Mouse (Mus musculus) MN1 (cell line): Measurements from ENCODE around the gene Nav2.

ENCODE experiments used
- DNase-seq: peaks from one replicate; pipeline ENCODE4 v3.0.0-alpha.2; 2016; ENCODE audit warnings: low spot score

Gene Nav2

GRCm38 (mm10) chr7:48908521-48909341 is at the start of gene Nav2:
Gene Nav2 (plus strand): TSS chr7:48908716.
- DNase-seq, result no peak

DNA sequence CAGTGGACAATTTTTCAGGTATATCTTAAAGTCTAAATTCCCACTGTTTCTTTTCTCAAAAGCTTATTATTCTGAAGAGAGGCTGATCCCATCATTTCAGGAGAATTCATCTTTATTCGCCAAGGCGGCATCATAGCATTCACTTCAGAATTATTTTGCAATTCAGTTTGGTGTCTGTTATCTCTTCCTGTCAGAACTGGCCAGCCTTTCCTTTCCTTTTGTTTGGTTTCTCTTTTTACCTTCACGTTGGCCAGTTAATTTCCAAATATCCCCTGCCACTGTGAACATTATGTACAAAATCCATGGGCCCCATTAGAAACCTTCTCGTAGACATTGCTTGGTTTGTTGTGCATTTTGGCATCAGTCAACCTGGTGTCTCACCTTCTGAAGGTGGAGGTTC is 49.2 kb upstream of the Nav2 start:
- DNase-seq, result no peak

DNA sequence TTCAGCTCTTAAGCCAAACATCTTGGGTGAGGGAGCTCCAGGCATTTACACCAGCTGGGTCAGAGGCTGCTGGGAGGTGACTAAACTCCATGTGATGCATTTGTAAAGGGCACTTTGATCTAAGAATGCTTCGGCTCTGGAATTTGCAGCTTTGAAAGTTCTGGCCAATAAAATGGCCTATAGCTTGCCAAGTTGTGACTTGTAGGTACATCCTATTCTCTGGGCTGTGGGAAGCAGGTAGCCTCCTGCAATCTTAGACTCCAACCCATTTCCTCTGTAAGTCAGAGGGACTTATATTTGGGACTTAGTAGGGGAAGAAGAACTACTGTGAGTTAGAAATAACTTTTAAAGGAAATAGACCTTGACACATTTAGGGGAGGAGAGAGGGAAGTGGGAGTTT is 47.6 kb upstream of the Nav2 start:
- DNase-seq, result no peak

DNA sequence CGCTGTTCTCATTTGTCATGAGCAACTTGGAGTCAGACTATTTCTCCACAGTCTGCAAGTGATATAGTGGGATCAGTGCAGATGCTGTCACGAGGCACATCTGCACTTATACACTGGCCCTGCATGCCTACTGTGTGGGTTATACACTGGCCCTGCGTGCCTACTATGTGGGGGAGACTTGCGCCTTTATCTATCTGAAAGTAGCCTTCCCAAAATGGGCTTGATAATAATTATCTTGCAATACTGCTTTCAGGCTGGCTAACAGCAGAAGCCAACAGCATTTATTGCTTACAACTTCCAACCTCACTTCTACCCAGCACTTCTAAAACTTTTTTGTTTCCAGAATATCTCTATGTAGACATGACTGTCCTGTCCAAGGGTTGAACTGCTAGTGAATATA is 46.7 kb upstream of the Nav2 start:
- DNase-seq, result no peak

DNA sequence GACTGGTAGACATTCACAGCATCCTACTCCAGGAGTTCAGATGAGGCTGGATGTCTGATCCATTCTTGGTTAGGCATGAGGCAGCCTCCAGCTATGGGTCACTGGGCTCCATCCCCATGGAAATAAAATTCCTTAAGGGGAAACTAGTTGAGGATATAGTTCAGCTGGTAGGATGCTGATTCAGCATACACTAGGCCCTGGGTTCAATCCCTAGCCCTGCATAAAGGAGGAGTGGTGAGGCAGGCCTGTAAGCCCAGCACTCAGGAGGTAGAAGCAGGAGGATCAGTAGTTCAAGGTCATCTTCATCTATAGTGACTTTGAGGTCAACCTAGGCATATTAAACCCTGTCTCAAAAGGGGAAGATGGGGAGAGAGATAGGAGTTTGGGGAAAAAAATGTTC is 44.3 kb upstream of the Nav2 start:
- DNase-seq, result no peak

- DNase-seq, result no peak
Observed at GRCm38 (mm10) chr7:48864671-48865458, 43.7 kb upstream of the Nav2 start.

GRCm38 (mm10) chr7:48867576-48867975 is 40.9 kb upstream of the Nav2 start:
- DNase-seq, result no peak

GRCm38 (mm10) chr7:48870144-48870543 is 38.4 kb upstream of the Nav2 start:
- DNase-seq, result no peak

DNA sequence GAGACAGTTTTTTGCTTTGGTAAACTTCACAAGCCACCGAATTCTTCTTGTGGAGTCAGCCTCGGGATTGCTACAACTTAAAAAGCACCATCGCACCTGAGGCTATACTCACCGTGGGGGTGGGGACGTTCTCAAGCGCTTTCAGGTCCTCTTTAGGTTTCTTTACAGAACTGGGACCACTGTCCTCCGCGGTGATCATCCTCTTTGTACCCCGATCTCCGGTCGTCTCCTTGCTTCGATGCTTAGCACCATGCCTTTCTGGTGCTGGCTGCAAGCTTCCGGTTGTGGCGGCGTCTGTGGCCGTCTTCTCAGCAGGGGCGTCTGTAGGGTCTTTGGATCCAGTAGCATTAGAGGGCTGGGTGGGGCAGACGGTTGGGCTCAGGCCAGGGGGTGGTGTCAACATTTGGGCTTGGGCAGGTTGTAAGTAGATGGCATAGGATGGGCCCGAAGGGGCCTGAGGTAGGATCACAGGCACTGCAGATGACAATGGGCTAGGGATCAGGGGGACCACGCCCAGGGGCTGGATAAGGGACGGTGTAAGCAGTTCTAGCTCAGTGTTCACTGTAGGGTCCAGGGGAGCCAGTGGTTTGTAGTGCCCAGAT is 37.8 kb upstream of the Nav2 start:
- no peak for DNase-seq

- DNase-seq, result no peak
Observed at GRCm38 (mm10) chr7:48871292-48871691, 37.2 kb upstream of the Nav2 start.

DNA sequence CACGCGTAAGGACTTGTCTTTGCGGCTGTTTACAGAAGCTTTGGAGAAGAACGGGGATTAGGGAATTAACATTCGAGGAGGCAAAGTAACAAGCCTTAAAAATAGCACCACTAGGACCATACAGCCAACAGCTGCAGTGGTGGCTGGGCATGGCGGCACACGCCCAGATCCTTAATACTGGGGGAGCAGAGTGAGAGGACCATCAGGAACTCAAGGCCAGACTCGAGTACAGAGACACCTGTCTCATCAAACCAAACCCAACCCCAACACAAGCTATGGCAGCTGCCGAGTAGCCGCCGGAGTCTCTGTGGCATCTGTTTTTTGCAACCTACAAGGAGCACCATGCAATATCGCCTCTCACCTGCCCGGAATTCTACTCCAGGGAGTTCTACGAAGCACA is 33.4 kb upstream of the Nav2 start:
- DNase-seq, result no peak

DNA sequence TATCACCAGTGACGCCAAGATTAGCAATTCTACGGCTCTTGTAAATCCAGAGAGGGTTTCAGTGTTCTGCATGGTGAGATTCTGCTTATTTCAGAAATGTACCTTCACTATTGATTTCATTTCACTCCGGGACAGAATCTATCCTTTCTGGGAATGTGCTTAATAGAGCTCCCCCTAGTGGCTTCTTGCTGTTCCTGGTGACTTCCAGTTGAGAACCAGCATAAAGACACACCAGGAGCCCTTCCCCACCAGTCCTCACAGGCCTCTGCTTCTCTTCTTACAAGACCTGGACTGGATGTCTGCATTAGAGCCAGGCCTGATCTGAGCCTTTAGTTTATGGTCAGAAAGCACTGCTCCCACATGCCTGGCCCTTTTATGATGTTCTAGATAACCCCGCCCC is 32.0 kb upstream of the Nav2 start:
- DNase-seq, result peak; percentile 59

- no peak for DNase-seq
Observed at GRCm38 (mm10) chr7:48877786-48878390, 30.6 kb upstream of the Nav2 start.

DNA sequence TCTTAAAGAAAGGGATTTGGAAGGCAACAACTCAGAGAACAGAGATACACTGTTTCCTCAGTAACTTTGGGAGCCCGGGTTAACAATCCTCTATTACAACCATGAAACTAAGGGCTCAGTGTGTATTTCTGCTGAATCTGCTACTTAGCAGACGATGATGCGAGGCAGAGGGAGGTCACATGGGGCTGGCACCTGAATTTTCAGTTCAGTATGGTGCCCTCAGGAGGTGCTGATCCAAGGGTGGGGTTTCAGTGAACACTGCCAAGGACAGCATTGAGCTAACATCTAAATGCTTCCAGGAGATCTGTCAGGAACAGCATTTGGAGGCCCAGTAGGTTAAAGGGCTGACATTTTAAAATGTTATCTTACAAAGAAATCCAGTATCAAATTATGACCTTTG is 28.9 kb upstream of the Nav2 start:
- DNase-seq, result no peak

GRCm38 (mm10) chr7:48880591-48881481 is 27.7 kb upstream of the Nav2 start:
- peak; percentile 95 for DNase-seq

DNA sequence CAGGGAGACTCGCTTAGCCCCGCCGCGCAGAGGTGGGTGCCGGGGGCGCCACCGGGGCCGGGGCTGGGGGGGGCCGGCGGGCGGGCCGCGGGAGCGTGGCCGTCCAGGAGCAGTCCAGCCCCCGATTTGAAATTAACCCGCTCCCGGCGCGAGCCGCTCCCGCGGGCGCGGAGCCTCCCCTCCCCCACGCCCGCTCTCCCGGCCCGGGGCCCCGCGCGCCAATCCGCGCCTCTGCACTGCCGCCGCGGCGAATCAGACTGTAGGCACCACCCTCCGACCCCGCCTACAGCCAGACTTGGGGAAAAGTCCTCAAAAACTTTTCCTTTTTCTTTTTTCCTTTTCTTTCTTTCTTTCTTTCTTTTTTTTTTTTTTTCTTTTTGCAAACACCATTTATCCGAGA is 27.0 kb upstream of the Nav2 start, which contains the start of gene E2f8:
TSS of gene E2f8 (minus strand) at position 111 of the 400 bp plus-strand sequence.
- peak; percentile 29 for DNase-seq

DNA sequence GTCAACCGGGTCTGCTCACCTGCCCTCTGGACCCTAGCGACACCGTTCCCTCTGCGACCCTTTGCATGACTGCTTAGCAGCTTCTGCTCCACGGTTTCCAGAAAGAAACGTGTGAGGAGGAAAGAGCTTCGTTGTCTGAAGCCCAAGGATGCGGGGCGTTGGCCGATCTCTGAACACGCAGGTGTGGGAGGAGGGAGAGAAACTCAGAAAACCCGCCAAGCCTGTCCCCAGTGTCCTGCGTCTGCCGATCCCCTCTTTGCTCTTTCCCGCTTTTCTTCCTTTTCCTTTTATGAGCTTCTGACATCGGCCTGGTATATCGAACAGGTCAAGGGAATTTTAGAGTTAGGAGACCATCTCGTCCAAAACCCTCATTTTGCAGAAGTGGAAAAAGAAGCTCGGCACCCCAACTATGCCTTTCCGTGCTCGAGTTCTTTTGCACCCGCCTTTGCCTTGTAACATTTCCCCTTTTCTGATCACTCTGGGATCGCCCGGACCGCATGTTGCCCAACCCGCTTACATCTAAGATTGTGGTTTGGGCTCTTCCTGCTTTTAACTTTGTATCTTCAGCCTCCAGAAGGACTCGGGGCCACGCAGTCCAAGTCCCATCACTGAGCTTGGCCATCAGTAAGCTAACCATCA is 26.4 kb upstream of the Nav2 start:
- DNase-seq, result no peak

- no peak for DNase-seq
Observed at GRCm38 (mm10) chr7:48883525-48884265, 24.8 kb upstream of the Nav2 start.

DNA sequence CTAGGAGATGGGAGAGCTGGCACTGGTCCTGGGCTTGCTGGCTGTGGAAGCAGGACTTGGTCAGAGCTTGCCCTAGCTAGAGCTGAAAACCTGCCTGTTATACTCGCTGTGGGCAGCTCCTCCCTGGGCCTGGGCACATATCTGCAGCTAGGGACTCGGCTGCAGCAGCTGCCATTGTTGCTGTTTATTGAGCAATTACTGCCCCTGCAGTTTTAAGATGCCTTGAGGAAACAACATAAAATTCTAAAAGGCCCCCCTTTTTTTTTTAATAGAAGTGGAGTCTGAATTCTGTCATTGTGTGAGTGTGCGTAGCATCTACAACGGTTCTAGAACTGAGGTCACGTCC is 24.3 kb upstream of the Nav2 start:
- no peak for DNase-seq

GRCm38 (mm10) chr7:48887973-48888372 is 20.5 kb upstream of the Nav2 start:
- DNase-seq, result no peak
